Mouse (Mus musculus): ENCODE data around the gene Trim24.
"Not testable (repeated sequence)": the region's sequence is repeated elsewhere in the genome, so short reads cannot be mapped to it uniquely, and the experiment has no call there.

The Trim24 gene

DNA sequence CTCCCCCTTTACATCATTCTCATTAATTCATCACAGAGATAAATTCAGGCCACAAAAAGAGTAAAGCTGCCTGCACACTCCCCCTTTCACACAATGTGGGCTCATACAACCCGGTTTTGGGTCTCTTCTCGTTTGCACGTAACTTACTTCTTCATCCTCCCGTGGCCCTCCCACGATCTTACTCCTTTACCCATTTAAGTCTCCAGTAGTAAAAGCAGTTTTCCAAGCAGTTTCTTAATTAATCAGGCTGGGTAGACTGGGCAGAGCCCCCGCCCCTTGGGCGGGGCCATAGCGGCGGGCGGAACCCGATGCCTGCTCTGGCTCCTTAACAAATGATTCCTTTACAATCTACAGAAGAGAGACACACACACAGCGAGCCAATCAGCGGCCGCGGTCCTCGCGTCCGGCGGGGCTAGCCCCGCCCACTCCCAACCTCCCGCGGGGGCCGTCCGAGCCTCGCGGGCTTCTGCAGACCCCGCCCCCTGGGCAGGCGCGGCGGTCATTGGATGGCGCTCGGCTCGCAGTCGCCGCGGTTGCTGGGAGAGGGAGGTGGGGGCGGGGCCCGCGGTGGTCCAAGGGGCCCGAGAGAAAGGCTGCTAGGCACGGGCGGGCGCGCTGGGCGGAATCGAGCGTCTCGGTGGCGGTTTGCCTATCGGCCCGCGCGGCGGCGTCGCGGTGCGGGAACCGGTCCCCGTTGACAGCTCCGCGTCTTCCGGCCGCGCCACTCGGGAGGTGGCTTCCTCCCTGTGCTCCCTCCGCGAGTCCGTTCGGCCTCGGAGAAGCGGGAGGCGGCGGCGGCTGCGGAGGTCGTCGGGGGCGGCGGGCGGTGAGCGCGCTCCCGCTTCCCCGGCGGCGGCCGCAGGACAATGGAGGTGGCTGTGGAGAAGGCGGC, at the start of gene Trim24:
Trim24 (plus strand) TSS at position 567 of the 892 bp plus-strand sequence.
- CTCF ChIA-PET = interaction anchor here (0.7 kb wide), 1 partner anchor 35 kb away, joined by 3 read pairs; no protein-coding TSS in a partner anchor

DNA sequence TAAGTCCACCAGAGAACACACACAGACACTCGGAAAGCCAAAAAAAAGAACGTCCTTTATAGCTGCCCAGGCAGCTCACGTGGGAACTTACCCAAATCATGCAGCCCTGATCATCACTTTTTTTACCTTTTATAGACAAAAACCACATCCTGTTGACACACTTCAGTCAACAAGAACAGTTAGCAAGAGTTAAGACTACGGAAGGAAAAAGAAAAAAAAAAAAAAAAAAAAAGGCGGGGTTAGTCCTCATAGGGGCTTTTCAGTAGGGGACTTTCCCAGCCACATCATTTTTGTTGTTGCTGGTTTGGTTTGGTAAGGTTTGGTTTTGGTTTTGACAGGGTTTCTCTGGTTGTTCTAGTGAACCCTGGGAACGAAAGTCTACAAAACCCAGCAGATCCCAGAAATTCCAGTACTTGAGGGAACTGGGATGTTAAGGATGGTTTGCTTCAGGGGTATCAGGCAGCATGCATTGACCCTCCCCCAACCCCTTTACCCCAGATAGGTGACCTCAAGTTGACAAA, 49.0 kb upstream of the Trim24 start:
- CTCF ChIA-PET = interaction anchor here (0.5 to 0.7 kb wide), 2 partner anchors 73 to 223 kb away, joined by 8 to 10 read pairs; no protein-coding TSS in a partner anchor

DNA sequence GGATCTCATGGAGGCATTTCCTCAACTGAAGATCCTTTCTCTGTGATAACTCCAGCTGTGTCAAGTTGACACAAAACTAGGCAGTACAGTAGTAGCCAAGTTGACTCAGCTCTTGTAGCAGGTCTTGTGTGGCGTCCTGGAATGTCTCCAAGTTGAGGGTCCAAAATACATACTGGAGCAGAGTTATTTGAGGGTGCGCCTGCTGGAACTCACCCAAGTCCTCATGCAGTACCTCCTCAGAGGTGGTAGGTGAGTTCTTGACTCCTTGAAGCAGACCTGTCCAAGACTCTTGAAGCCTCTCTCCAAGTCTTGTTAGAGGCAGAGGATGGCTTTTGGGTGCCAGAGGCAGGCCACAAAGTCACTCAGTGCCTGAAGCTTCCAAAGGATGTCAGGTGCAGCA, 48.2 kb upstream of the Trim24 start:
- CTCF ChIA-PET = interaction anchor here (0.5 kb wide), 1 partner anchor 224 kb away, joined by 8 read pairs; no protein-coding TSS in a partner anchor

- CTCF ChIA-PET = no interaction called here
These were observed 46.9 kb upstream of the Trim24 start for GRCm38 (mm10) chr6:37823731-37824130.

GRCm38 (mm10) chr6:37825331-37826115, 45.1 kb upstream of the Trim24 start:
- CTCF ChIA-PET = interaction anchor here (0.6 kb wide), 3 partner anchors 13 to 1170 kb away, joined by 3 to 6 read pairs (median 3); no protein-coding TSS in a partner anchor

DNA sequence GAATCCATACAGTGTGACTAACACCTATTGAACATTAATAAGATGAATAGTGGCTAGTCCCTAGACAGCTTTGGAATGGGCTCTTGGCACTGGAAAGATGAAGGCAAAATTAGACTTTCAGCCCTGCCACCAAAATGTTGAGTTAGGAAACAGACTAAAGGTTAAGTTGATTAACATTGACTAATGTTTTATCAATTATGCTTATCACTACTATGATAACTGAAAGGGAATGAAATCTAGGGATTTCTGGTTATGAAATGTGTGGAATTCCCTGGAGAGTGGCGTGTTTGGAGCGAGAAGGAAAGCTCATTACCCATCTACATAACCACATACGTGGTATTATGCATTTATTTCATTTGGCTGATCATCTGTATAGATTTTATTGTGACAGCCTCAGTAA, 41.7 kb upstream of the Trim24 start:
- CTCF ChIA-PET = no interaction called here

DNA sequence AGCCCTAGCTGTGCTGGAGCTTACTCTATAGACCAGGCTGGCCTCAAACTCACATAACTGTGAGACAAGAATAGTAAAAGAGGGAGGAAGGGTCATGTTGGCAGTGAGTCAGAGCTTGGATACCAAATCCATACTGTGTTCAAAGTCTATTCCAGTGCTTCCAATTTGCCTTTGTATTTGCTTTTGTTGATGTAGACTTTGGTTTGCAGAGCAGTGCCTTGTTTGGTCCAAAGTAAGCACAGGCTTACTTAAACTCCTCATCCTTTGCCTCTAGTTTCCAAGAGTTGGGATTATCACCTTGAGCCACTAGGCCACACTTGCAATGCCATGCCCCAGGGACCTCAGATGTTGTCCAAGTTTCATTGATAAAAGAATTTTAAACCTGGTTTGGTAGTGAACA, 41.0 kb upstream of the Trim24 start:
- CTCF ChIA-PET = no interaction called here

GRCm38 (mm10) chr6:37833691-37834090, 36.9 kb upstream of the Trim24 start:
- CTCF ChIA-PET = no interaction called here

- CTCF ChIA-PET = not testable (repeated sequence)
These were observed 33.6 kb upstream of the Trim24 start for GRCm38 (mm10) chr6:37836951-37837565.

DNA sequence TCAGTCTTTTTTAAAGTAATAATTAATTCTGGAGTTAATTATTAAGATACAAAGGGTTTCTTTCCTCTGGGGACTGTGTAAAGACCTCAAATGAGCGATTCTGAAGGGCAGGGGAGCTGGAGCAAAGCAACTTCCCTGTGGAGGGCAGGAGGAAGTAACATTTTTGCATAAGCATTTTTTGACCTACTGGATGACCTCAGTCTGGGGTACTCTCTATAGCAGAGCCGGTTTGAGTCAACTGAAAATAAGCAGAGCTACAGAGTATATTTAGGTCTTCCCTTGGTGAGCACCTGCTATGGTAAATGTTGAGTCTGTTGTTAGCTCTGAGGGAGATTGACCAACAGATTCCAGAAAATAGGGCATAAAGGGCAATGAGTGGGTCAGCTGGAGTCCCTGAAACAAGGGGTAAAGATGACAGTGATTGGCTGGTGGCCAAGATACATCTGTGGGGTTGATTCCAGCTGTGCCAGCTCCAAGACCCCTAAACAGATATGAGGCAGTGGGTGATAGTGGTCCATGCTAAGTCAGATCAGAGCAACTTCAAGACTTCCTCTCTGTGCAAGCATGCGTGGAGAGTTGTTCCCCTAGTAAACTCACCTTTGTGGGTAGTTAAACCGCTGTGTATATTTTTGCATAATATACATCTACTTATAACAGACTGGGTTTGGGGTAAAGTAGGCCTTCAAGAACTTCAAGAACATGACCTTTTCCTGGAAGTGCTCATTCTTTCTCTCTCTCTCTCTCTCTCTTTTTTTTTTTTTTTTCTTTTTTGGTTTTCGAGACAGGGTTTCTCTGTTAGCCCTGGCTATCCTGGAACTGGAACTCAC, 27.6 kb upstream of the Trim24 start:
- CTCF ChIA-PET = no interaction called here

DNA sequence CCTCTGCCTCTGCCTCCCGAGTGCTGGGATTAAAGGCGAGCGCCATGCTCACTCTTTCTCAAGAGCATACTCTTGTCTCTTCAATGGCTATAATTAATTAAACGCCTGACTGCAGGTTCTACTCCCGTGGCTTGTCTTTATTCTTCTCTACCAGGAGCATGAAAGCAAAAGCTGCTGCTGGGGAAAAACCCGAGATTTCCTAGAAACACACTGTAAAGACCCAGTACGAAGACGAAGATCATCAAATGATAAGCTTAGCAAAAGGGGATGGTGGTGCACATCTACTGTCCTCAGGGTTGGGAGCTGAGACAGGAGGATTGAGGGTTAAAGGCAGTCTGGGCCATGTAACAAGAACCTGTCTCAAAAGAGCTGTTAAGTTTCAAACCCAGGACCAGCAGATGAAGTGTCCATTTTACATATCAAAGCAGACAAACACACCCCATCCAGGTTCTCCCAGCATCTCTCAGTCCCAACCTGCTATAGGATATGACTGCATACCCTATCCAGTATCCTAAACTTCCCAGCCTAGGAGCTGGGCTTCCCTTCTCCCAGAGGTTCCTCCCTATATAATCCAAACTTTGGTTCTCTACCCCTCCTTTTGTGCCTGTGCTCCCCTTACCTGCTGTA, 26.9 kb upstream of the Trim24 start:
- CTCF ChIA-PET = no interaction called here

GRCm38 (mm10) chr6:37844947-37845346, 25.7 kb upstream of the Trim24 start:
- CTCF ChIA-PET = interaction anchor here (0.6 kb wide), 1 partner anchor 13 kb away, joined by 3 read pairs; no protein-coding TSS in a partner anchor

- CTCF ChIA-PET = interaction anchor here (0.6 kb wide), 1 partner anchor 43 kb away, joined by 3 read pairs; no protein-coding TSS in a partner anchor
These were observed 23.1 kb upstream of the Trim24 start for GRCm38 (mm10) chr6:37847531-37847930.

DNA sequence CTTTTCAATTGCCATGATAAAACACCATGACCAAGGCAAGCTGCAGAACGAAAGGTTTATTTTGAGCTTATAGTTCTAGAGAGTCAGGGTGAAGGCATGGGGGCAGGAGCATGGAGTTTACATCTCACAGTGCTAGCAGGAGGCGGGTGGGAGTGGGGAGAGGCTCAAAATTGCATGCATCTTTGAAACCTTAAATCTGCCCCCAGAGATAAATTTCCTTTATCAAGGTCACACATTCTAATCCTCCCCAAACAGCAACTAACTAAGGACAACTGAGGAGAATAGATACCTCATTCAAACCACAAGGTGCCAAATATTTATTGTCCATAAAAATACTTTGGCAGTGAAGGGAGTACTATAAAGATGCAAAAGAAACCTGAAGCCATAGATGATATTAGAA, 19.3 kb upstream of the Trim24 start:
- CTCF ChIA-PET = no interaction called here

DNA sequence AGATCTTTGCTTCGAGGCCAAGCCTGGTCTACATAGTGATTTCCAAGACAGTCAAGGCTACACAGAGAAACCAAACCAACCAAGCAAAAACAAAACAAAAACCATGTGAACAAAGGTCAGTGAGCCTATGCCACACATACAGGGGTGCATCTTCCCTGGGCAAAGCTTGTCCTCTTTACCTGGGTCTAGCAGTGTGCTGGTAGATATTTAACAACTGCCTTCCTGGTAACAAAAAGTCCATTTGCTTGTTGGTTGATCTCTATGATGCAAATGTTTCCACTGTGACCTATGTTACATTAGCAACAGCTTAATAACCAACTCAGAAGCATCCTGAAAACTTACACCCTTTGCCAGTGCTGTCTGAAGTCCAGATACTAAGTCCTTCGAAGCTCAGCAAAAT, 17.3 kb upstream of the Trim24 start:
- CTCF ChIA-PET = no interaction called here

DNA sequence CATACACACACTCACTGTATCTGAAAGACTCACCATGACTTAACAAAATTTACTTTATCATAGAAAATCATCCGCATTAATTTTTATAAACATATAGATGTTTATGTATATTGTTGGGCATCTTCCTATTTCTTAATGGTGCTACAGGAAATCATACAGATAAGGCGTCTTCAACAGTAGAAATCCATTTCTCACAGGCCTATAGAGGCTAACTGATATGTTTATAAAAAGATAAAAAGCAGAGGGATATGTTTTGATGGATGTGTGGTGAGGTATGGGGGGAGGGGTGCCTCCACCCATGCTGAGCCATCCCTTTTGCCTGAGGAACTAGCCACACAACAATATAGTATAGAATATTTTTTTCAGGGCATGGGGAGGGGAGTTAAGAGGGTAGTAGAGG, 15.2 kb upstream of the Trim24 start:
- CTCF ChIA-PET = interaction anchor here (0.5 kb wide), 1 partner anchor 152 kb away, joined by 3 read pairs; no protein-coding TSS in a partner anchor

- CTCF ChIA-PET = interaction anchor here (0.6 kb wide), 1 partner anchor 506 kb away, joined by 5 read pairs; no protein-coding TSS in a partner anchor
These were observed 14.3 kb upstream of the Trim24 start for GRCm38 (mm10) chr6:37856300-37856699.

- CTCF ChIA-PET = interaction anchor here (0.7 kb wide), 1 partner anchor 13 kb away, joined by 3 read pairs; no protein-coding TSS in a partner anchor
These were observed 13.3 kb upstream of the Trim24 start for GRCm38 (mm10) chr6:37857196-37857874.

DNA sequence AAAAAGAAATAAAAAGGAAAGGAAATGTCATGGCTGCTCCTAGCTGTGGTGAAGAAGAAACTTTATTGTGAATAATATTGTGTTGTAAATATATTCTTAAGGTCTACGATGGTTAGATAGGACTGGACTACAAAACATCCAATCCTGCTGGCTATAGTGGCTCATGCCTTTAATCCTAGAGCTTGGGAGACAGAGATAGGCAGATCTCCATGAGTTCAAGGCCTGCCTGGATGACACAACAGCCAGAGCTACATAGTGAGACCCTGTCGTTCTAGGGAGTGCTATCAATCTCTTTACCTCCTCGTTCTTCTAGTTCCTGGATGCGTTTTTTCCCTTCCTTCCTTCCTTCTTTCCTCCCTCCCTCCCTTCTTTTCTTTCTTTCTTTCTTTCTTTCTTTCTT, 12.5 kb upstream of the Trim24 start:
- CTCF ChIA-PET = interaction anchor here (0.7 kb wide), 1 partner anchor 14 kb away, joined by 3 read pairs; no protein-coding TSS in a partner anchor
